ENCODE assay signal across 9 mouse cellular contexts in genomic region chr7:38174321-38175148, GRCm38 (mm10). TPM values are rescaled to one million over a fixed set of nuclear protein-coding genes. Genes with fewer than 3 reads are reported as not detected.
DNase-seq lines count a peak whose midpoint lies in the region; ATAC-seq and TF ChIP-seq lines count a peak whose summit lies in the region.
"Had no signal": no experiment of that assay in that cellular context is flagged by ENCODE, and none has a peak within 500 bp of the region (broad histone marks: within the 10 kb centered on the region; RNA-seq: fewer than 3 reads in every experiment).

No protein-coding gene starts in this region.

- peak overlapping the region; percentile 65 for H3K4me2 ChIP-seq in lung, embryonic 14.5 days
- peak overlapping the region; percentile 50 for H3K4me2 ChIP-seq in embryonic facial prominence, embryonic 15.5 days (replicated peaks)
- H3K4me2 ChIP-seq in hindbrain, embryonic 14.5 days (replicated peaks), result peak overlapping the region; percentile 57

- no peak overlapping the region for H3K27ac ChIP-seq in lung, embryonic 14.5 days (ENCODE audit: low read depth)
- no peak overlapping the region for H3K27ac ChIP-seq in embryonic facial prominence, embryonic 15.5 days (replicated peaks)
- peak overlapping the region; percentile 75 for H3K27ac ChIP-seq in hindbrain, embryonic 14.5 days
- peak overlapping the region; percentile 34 for H3K27ac ChIP-seq in olfactory bulb, adult 2 months (ENCODE audit: insufficient read depth, low read depth, low read length)

- WGBS in lung, embryonic 14.5 days, result 14% methylated on average over 31 of the region's 31 CpGs
- 15% methylated on average over 31 of the region's 31 CpGs for WGBS in embryonic facial prominence, embryonic 15.5 days
- 7% methylated on average over 31 of the region's 31 CpGs for WGBS in hindbrain, embryonic 14.5 days
- 12% methylated on average over 31 of the region's 31 CpGs for WGBS in olfactory bulb, adult 2 months

- peak; percentile 26; the same call in 1 of the 2 replicates for TF ChIP-seq CTCF in lung, embryonic 14.5 days (IDR thresholded peaks at IDR 0.05; ENCODE audit: low read depth)
- no peak for TF ChIP-seq CTCF in olfactory bulb, adult 2 months (IDR thresholded peaks at IDR 0.05; ENCODE audit: insufficient read depth, low read depth, low read length)

- H3K4me1 ChIP-seq in lung, embryonic 14.5 days (ENCODE audit: insufficient read depth), result no peaks in the 10 kb centered on the region
- H3K4me1 ChIP-seq in embryonic facial prominence, embryonic 15.5 days, result peaks cover 9% of the 10 kb centered on the region; the same call in 1 of the 2 replicates
- H3K4me1 ChIP-seq in hindbrain, embryonic 14.5 days (replicated peaks; ENCODE audit: control insufficient read depth, insufficient read depth, low read length), result peaks cover 9% of the 10 kb centered on the region
- H3K4me1 ChIP-seq in olfactory bulb, adult 2 months (ENCODE audit: control insufficient read depth, insufficient read depth, low read length), result peaks cover 18% of the 10 kb centered on the region

- 0 out of 2 replicates have a peak, but pooled peaks cover 9% of the 10 kb centered on the region for H3K27me3 ChIP-seq in lung, embryonic 14.5 days (ENCODE audit: insufficient read depth, low read length)
- H3K27me3 ChIP-seq in embryonic facial prominence, embryonic 15.5 days, result no peaks in the 10 kb centered on the region
- no peaks in the 10 kb centered on the region for H3K27me3 ChIP-seq in hindbrain, embryonic 14.5 days (ENCODE audit: control insufficient read depth, insufficient read depth, low read length)

- TF ChIP-seq POLR2A in olfactory bulb, adult 2 months (IDR thresholded peaks at IDR 0.05; ENCODE audit: insufficient read depth, low read depth, low read length), result no peak

- H3K9ac ChIP-seq in lung, embryonic 14.5 days, result peak overlapping the region; percentile 53
- no peak overlapping the region for H3K9ac ChIP-seq in embryonic facial prominence, embryonic 15.5 days
- peak overlapping the region; percentile 66 for H3K9ac ChIP-seq in hindbrain, embryonic 14.5 days

- peak; percentile 59 for DNase-seq in lung, embryonic 14.5 days
- no peak for DNase-seq in lung, postnatal 36 days
- DNase-seq in hindbrain, embryonic 14.5 days (ENCODE audit: low spot score), result peak; percentile 50
- DNase-seq in liver, result peak; percentile 18
- no peak for DNase-seq in natural killer cell, adult 2 months (ENCODE audit: low spot score in 2 of 2)

- ATAC-seq in lung, embryonic 14.5 days (ENCODE audit: insufficient read depth), result peak; percentile 63; the same call in 1 of the 2 replicates
- ATAC-seq in embryonic facial prominence, embryonic 15.5 days (ENCODE audit: insufficient number of reproducible peaks, low FRiP score, low TSS enrichment, low read depth), result peak; percentile 59; the same call in 1 of the 2 replicates
- ATAC-seq in hindbrain, embryonic 14.5 days (ENCODE audit: low FRiP score), result peak; percentile 81
- ATAC-seq in erythroblast, adult 5-6 weeks (replicated peaks; ENCODE audit: low FRiP score, poor library complexity, severe bottlenecking), result no peak

- H3K4me3 ChIP-seq in lung, embryonic 14.5 days (ENCODE audit: low read depth, low read length), result peak overlapping the region; percentile 27
- H3K4me3 ChIP-seq in embryonic facial prominence, embryonic 15.5 days (replicated peaks), result peak overlapping the region; percentile 27
- H3K4me3 ChIP-seq in hindbrain, embryonic 14.5 days (replicated peaks; ENCODE audit: low read length), result peak overlapping the region; percentile 14
- H3K4me3 ChIP-seq in olfactory bulb, adult 2 months (ENCODE audit: insufficient read depth, low read depth, low read length), result peak overlapping the region; percentile 6; the same call in 1 of the 2 replicates
- H3K4me3 ChIP-seq: myocyte had no signal

- H3K9me3 ChIP-seq in lung, embryonic 14.5 days (ENCODE audit: low read depth, low read length), result no peaks in the 10 kb centered on the region
- no peaks in the 10 kb centered on the region for H3K9me3 ChIP-seq in embryonic facial prominence, embryonic 15.5 days (replicated peaks)
- H3K9me3 ChIP-seq in hindbrain, embryonic 14.5 days (ENCODE audit: control insufficient read depth, low read length), result no peaks in the 10 kb centered on the region

- no peaks in the 10 kb centered on the region for H3K36me3 ChIP-seq in lung, embryonic 14.5 days (ENCODE audit: insufficient read depth)
- H3K36me3 ChIP-seq in embryonic facial prominence, embryonic 15.5 days, result no peaks in the 10 kb centered on the region
- no peaks in the 10 kb centered on the region for H3K36me3 ChIP-seq in hindbrain, embryonic 14.5 days (replicated peaks; ENCODE audit: control insufficient read depth, insufficient read depth)

RNA-seq across cellular contexts. Expression of gene 1600014C10Rik, which starts 8.5 kb away (rescaled TPM):
- polyA plus RNA-seq in lung, embryonic 14.5 days (2014; fragmentation: Nextera tagmentation; extraction: Ambion mirVana), result 15.0 and 15.1 TPM in 2 replicates
- polyA plus RNA-seq in embryonic facial prominence, embryonic 15.5 days (2015; fragmentation: Nextera tagmentation; extraction: Ambion mirVana), result 18.4 and 19.6 TPM in 2 replicates
- polyA plus RNA-seq in hindbrain, embryonic 14.5 days (2014; fragmentation: Nextera tagmentation; extraction: Ambion mirVana), result 29.2 and 33.9 TPM in 2 replicates
- not detected in 2 replicates for polyA plus RNA-seq in olfactory bulb, adult 2 months (2012; ENCODE audit: insufficient read depth, insufficient read length, low replicate concordance, missing spikeins)
- 4.8 and 10.6 TPM in 2 replicates for total RNA-seq in erythroblast, adult 5-6 weeks (2015; ENCODE audit: low replicate concordance)
- total RNA-seq in erythroblast, adult 5-6 weeks (2017; ENCODE audit: low replicate concordance), result 7.7 and 8.8 TPM in 2 replicates

RNA-seq across cellular contexts. Expression of gene Plekhf1, which starts 53.3 kb away (rescaled TPM):
- 4.5 and 4.7 TPM in 2 replicates for polyA plus RNA-seq in lung, embryonic 14.5 days (2014; fragmentation: Nextera tagmentation; extraction: Ambion mirVana)
- 4.8 and 5.3 TPM in 2 replicates for polyA plus RNA-seq in embryonic facial prominence, embryonic 15.5 days (2015; fragmentation: Nextera tagmentation; extraction: Ambion mirVana)
- polyA plus RNA-seq in hindbrain, embryonic 14.5 days (2014; fragmentation: Nextera tagmentation; extraction: Ambion mirVana), result 0.66 and 0.90 TPM in 2 replicates
- polyA plus RNA-seq in olfactory bulb, adult 2 months (2012; ENCODE audit: insufficient read depth, insufficient read length, low replicate concordance, missing spikeins), result not detected in 2 replicates
- 0.42 TPM in 1 of 2 replicates, not detected in the other for total RNA-seq in erythroblast, adult 5-6 weeks (2015; ENCODE audit: low replicate concordance)
- total RNA-seq in erythroblast, adult 5-6 weeks (2017; ENCODE audit: low replicate concordance), result 0.09 TPM in 1 of 2 replicates, not detected in the other

Comparison
In these comparisons a context has a peak if more than half of its experiments do, and no peak if none do; other contexts are left out.
1. DNase-seq: peak in lung, embryonic 14.5 days (single experiment), hindbrain, embryonic 14.5 days (single experiment) and liver (single experiment); none in lung, postnatal 36 days (single experiment) and natural killer cell, adult 2 months (0 of 2).
2. H3K27ac ChIP-seq: peak in hindbrain, embryonic 14.5 days (single experiment) and olfactory bulb, adult 2 months (single experiment); none in lung, embryonic 14.5 days (single experiment) and embryonic facial prominence, embryonic 15.5 days (single experiment).
3. Peak in every context shown above with its lines, with median percentiles within 50 percentile points of each other: H3K4me2 ChIP-seq and H3K4me3 ChIP-seq.